Comparison of ENCODE assay signal across 13 mouse cellular contexts in the genomic region with DNA sequence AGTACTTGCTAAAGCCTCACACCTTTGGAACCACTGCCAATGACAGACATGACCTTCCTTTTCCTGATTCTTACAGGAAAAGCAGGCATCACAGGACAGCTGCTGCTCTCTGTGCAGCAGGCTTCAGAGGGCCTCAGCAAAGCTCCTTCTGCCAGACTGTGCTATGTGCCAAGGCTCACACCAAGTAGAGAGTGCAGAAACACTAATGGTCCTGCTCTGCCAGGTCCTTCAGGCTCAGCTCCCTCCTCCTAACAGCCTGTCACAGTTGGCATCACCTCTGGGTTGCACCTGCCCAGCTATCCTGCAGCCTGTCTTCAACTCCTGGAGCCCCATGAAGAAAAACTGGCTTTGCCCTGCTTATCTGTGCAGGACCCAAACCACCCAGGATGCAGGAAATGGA. TPM values are rescaled to one million over a fixed set of nuclear protein-coding genes. Genes with fewer than 3 reads are reported as not detected.
DNase-seq lines count a peak whose midpoint lies in the region; ATAC-seq and TF ChIP-seq lines count a peak whose summit lies in the region.
"Had no signal": no experiment of that assay in that cellular context is flagged by ENCODE, and none has a peak within 500 bp of the region (broad histone marks: within the 10 kb centered on the region; RNA-seq: fewer than 3 reads in every experiment).

No protein-coding gene starts in this region.

- H3K4me3 ChIP-seq in forebrain, embryonic 14.5 days (ENCODE audit: low read depth, low read length), result no peak overlapping the region
- H3K4me3 ChIP-seq in forebrain, embryonic 16.5 days (replicated peaks; ENCODE audit: low read length), result no peak overlapping the region
- H3K4me3 ChIP-seq in heart, embryonic 16.5 days (ENCODE audit: low read length), result no peak overlapping the region
- H3K4me3 ChIP-seq in olfactory bulb, adult 2 months (ENCODE audit: insufficient read depth, low read depth, low read length), result no peak overlapping the region
- H3K4me3 ChIP-seq: midbrain, embryonic 12.5 days had no signal

- TF ChIP-seq CTCF in olfactory bulb, adult 2 months (IDR thresholded peaks at IDR 0.05; ENCODE audit: insufficient read depth, low read depth, low read length), result no peak

- DNase-seq in forebrain, embryonic 14.5 days (ENCODE audit: low spot score), result peak; percentile 37
- DNase-seq in heart, postnatal 14 days, result no peak
- peak; percentile 29 for DNase-seq in lung, postnatal 10 days
- no peak for DNase-seq in lung, postnatal 36 days
- no peak for DNase-seq in thymus, postnatal 14 days
- DNase-seq: kidney, adult 8-10 months; thymus, postnatal 36 days had no signal

- no peak overlapping the region for H3K9ac ChIP-seq in forebrain, embryonic 14.5 days (ENCODE audit: low read length)
- no peak overlapping the region for H3K9ac ChIP-seq in forebrain, embryonic 16.5 days (replicated peaks; ENCODE audit: low read depth, low read length)
- H3K9ac ChIP-seq in heart, embryonic 16.5 days (ENCODE audit: low read length), result 0 out of 2 replicates have a peak overlapping the region, but pooled peaks have one; percentile 1
- H3K9ac ChIP-seq: hindbrain, embryonic 14.5 days; midbrain, embryonic 12.5 days had no signal

- no peak for TF ChIP-seq POLR2A in olfactory bulb, adult 2 months (IDR thresholded peaks at IDR 0.05; ENCODE audit: insufficient read depth, low read depth, low read length)

- H3K27ac ChIP-seq in forebrain, embryonic 14.5 days (ENCODE audit: low read depth, low read length), result no peak overlapping the region
- no peak overlapping the region for H3K27ac ChIP-seq in forebrain, embryonic 16.5 days (ENCODE audit: low read length)
- peak overlapping the region; percentile 14; the same call in 1 of the 2 replicates for H3K27ac ChIP-seq in heart, embryonic 16.5 days (ENCODE audit: low read length)
- peak overlapping the region; percentile 92 for H3K27ac ChIP-seq in olfactory bulb, adult 2 months (ENCODE audit: insufficient read depth, low read depth, low read length)
- H3K27ac ChIP-seq: hindbrain, embryonic 14.5 days; midbrain, embryonic 12.5 days had no signal

- H3K27me3 ChIP-seq in forebrain, embryonic 14.5 days (replicated peaks; ENCODE audit: control insufficient read depth, insufficient read depth, low read length), result no peaks in the 10 kb centered on the region
- no peaks in the 10 kb centered on the region for H3K27me3 ChIP-seq in forebrain, embryonic 16.5 days (replicated peaks; ENCODE audit: control insufficient read depth, insufficient read depth, low read length)
- no peaks in the 10 kb centered on the region for H3K27me3 ChIP-seq in heart, embryonic 16.5 days (ENCODE audit: control insufficient read depth, insufficient read depth, low read length)
- H3K27me3 ChIP-seq: midbrain, embryonic 12.5 days had no signal

- H3K4me2 ChIP-seq in forebrain, embryonic 14.5 days (ENCODE audit: low read length), result no peak overlapping the region
- no peak overlapping the region for H3K4me2 ChIP-seq in forebrain, embryonic 16.5 days (ENCODE audit: low read length)
- no peak overlapping the region for H3K4me2 ChIP-seq in heart, embryonic 16.5 days (ENCODE audit: low read depth, low read length)
- H3K4me2 ChIP-seq: hindbrain, embryonic 14.5 days; midbrain, embryonic 12.5 days had no signal

- ATAC-seq in forebrain, embryonic 14.5 days, result no peak
- ATAC-seq in forebrain, embryonic 16.5 days, result no peak
- ATAC-seq in heart, embryonic 16.5 days (replicated peaks; ENCODE audit: extremely low read depth, insufficient read depth, low FRiP score), result no peak
- ATAC-seq: activated CD4-positive, CD25-positive, alpha-beta regulatory T cell, adult 4 months had no signal

- H3K4me1 ChIP-seq in forebrain, embryonic 14.5 days (ENCODE audit: control insufficient read depth, insufficient read depth, low read length), result no peaks in the 10 kb centered on the region
- H3K4me1 ChIP-seq in forebrain, embryonic 16.5 days (replicated peaks; ENCODE audit: control insufficient read depth, insufficient read depth, low read length), result no peaks in the 10 kb centered on the region; the same call in 1 of the 2 replicates
- peaks cover 53% of the 10 kb centered on the region for H3K4me1 ChIP-seq in heart, embryonic 16.5 days (ENCODE audit: control insufficient read depth, insufficient read depth, low read length)
- peaks cover 32% of the 10 kb centered on the region for H3K4me1 ChIP-seq in olfactory bulb, adult 2 months (ENCODE audit: control insufficient read depth, insufficient read depth, low read length)
- H3K4me1 ChIP-seq: midbrain, embryonic 12.5 days had no signal

- intact Hi-C loops in heart, postnatal 14 days (cut with DNase I), result no loop called here

- H3K9me3 ChIP-seq in forebrain, embryonic 14.5 days (replicated peaks; ENCODE audit: control insufficient read depth, low read length), result no peaks in the 10 kb centered on the region
- no peaks in the 10 kb centered on the region for H3K9me3 ChIP-seq in forebrain, embryonic 16.5 days (ENCODE audit: control insufficient read depth, low read length)
- H3K9me3 ChIP-seq in heart, embryonic 16.5 days (replicated peaks; ENCODE audit: control insufficient read depth, low read length), result no peaks in the 10 kb centered on the region
- H3K9me3 ChIP-seq: midbrain, embryonic 12.5 days had no signal

- H3K36me3 ChIP-seq in forebrain, embryonic 14.5 days (ENCODE audit: control insufficient read depth, insufficient read depth, low read length), result no peaks in the 10 kb centered on the region
- no peaks in the 10 kb centered on the region for H3K36me3 ChIP-seq in forebrain, embryonic 16.5 days (ENCODE audit: control insufficient read depth, insufficient read depth)
- H3K36me3 ChIP-seq in heart, embryonic 16.5 days (ENCODE audit: control insufficient read depth, insufficient read depth), result no peaks in the 10 kb centered on the region
- H3K36me3 ChIP-seq: midbrain, embryonic 12.5 days had no signal

RNA-seq across cellular contexts. Expression of a gene that starts 45.7 kb away (rescaled TPM):
- polyA plus RNA-seq in forebrain, embryonic 14.5 days (2014; fragmentation: Nextera tagmentation; extraction: Ambion mirVana), result 11.0 and 14.9 TPM in 2 replicates
- 19.8 and 20.0 TPM in 2 replicates for polyA plus RNA-seq in forebrain, embryonic 16.5 days (2015; fragmentation: Nextera tagmentation; extraction: Ambion mirVana)
- 73.3 and 74.2 TPM in 2 replicates for polyA plus RNA-seq in heart, embryonic 16.5 days (2015; fragmentation: Nextera tagmentation; extraction: Ambion mirVana)
- 100 to 1,000 TPM; 156 to 165 TPM for total RNA-seq in heart, postnatal 14 days (2021)
- 149 TPM in 1 of 2 replicates, not detected in the other for polyA plus RNA-seq in olfactory bulb, adult 2 months (2012; ENCODE audit: insufficient read depth, insufficient read length, low replicate concordance, missing spikeins)

Comparison
In these comparisons a context has a peak if more than half of its experiments do, and no peak if none do; other contexts are left out.
1. DNase-seq: peak in forebrain, embryonic 14.5 days (single experiment) and lung, postnatal 10 days (single experiment); none in heart, postnatal 14 days (0 of 2), lung, postnatal 36 days (single experiment) and thymus, postnatal 14 days (single experiment).
2. H3K27ac ChIP-seq: peak in heart, embryonic 16.5 days (single experiment) and olfactory bulb, adult 2 months (single experiment); none in forebrain, embryonic 14.5 days (single experiment) and forebrain, embryonic 16.5 days (single experiment).